Mouse (Mus musculus): ENCODE results near the gene Zfp207. TPM values are rescaled to one million over a fixed set of nuclear protein-coding genes. Genes with fewer than 3 reads are reported as not detected.
"Not testable (repeated sequence)": the region's sequence is repeated elsewhere in the genome, so short reads cannot be mapped to it uniquely, and the experiment has no call there.

The Zfp207 gene
- polyA plus RNA-seq, 1 experiment = 52.9 TPM

DNA sequence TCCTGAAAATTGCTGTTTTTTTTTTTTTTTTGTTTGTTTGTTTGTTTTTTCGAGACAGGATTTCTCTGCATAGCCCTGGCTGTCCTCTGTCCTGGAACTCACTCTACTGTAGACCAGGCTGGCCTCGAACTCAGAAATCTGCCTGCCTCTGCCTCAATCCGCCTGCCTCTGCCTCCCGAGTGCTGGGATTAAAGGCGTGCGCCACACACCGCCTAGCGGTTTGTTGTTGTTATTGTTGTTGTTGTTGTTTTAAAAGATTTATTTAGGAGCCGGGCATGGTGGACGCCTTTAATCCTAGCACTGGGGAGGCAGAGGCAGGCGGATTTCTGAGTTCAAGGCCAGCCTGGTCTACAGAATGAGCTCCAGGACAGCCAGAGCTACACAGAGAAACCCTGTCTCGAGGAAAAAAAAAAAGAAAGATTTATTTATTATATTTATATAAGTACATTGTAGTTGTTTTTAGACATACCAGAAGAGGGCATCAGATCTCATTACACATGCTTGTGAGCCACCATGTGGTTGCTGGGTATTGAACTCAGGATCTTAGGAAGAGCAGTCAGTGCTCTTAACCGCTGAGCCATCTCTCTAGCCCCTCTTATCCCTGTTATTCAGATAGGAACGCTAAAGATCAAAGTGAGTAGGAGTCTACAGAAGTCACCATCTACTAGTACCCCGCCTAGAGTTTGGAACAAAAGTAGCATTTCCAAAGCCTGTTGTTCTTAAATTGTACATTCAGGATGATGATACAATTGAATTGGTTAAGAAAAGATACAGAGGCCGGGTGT, 43.1 kb downstream of the Zfp207 start:
- H3K4me3 ChIP-seq (ENCODE audit: insufficient read depth, low read depth, low read length); H3K27ac ChIP-seq (replicated peaks; ENCODE audit: low read depth, low read length); H3K4me1 ChIP-seq (ENCODE audit: control insufficient read depth, insufficient read depth, insufficient read length, low read length): not testable (repeated sequence)

DNA sequence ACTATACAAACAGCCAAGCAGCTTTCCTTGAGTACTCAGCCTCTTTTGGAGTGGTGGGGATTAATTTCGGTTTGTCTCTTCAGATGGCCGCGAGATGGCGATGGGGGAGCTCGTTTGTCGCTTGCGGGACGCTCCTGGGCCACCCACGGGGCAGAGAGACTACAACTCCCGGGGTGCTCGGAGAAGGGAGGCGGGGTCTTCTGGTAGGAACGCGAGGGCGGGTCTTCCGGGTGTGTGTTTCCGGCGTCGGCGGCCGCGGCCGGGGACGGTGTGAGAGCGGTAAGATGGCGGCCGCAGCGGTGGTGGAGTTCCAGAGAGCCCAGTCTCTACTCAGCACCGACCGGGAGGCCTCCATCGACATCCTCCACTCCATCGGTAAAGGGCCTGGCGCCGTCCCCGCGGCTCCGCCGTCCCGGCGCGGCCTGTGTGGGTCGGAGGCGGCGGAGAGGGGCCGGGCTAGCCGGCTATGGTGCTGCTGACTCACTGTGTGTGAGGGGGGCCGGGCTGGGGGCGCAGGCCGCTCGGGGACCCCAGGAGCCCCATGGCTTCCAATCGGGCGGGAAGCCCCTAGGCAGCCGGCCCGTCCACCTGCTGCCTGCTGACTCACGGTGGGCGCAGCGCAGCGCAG, 45.4 kb downstream of the Zfp207 start, which contains the start of gene Psmd11:
TSS of gene Psmd11 (plus strand) at position 235 of the 628 bp plus-strand sequence.
- Histone ChIP-seq H3K4me3 (ENCODE audit: insufficient read depth, low read depth, low read length) (peak within 1 kb of the TSS; percentile 88), H3K4me1 (ENCODE audit: control insufficient read depth, insufficient read depth, insufficient read length, low read length) (peaks cover 4% of the 10 kb centered on the region), H3K27ac (replicated peaks; ENCODE audit: low read depth, low read length) (peak within 1 kb of the TSS; percentile 89)

DNA sequence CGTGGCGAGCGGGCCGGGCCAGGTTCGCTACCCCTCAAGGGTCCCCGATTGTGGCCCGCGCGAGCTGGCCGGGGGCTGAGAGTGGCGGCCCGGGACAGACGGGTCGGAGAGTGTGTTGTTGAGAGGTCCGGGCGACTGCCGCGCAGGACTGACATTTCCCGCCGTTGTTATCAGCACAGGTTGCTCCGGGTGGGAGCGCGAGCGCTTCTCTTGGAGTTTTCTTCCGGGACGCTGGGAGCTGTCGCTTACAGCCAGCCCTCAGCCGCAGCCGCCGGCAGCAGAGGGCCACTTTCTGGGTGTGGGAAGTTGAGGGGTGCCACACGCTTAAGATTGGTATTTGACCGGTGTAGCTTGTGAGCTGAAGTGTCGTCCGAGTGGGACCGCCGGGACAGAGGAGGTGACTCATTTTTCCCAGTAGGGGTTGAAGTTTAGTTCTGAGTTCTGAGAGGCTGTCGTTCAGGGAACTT, 46.0 kb downstream of the Zfp207 start:
- H3K27ac ChIP-seq (replicated peaks; ENCODE audit: low read depth, low read length) = peak overlapping the region; percentile 89
- peaks cover 4% of the 10 kb centered on the region for H3K4me1 ChIP-seq (ENCODE audit: control insufficient read depth, insufficient read depth, insufficient read length, low read length)
- H3K4me3 ChIP-seq (ENCODE audit: insufficient read depth, low read depth, low read length) = peak overlapping the region; percentile 88

DNA sequence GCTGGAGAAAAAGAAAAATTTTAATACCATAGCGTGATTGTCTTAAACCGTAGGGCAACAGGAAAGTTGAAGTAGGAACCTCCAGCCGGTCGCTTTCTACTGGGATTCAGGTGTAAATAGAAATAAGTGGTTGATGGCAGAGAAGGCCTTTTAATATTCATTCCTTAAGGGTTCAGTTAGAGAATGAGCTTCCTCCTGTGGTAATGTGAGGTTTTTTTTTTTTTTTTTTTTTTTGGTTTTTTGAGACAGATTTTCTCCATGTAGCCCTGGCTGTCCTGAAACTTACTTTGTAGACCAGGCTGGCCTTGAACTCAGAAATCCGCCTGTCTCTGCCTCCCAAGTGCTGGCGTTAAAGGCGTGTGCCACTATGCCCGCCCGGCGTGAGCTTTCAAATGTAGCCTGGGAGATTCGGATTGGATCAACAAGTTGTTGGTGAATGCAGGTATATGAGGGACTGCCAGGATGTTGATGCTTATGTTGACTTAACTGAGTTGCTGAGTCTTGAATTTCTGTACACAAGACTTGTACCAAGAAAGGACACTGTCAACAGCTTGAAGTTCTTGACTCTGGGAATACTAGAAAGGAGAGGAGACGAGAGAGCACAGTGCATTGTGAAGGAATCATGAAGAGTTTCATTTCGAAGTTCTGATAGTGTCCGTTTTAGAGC, 46.6 kb downstream of the Zfp207 start:
- Histone ChIP-seq H3K27ac (replicated peaks; ENCODE audit: low read depth, low read length) (peak overlapping the region; percentile 89), H3K4me3 (ENCODE audit: insufficient read depth, low read depth, low read length) (peak overlapping the region; percentile 88), H3K4me1 (ENCODE audit: control insufficient read depth, insufficient read depth, insufficient read length, low read length) (peaks cover 4% of the 10 kb centered on the region)

DNA sequence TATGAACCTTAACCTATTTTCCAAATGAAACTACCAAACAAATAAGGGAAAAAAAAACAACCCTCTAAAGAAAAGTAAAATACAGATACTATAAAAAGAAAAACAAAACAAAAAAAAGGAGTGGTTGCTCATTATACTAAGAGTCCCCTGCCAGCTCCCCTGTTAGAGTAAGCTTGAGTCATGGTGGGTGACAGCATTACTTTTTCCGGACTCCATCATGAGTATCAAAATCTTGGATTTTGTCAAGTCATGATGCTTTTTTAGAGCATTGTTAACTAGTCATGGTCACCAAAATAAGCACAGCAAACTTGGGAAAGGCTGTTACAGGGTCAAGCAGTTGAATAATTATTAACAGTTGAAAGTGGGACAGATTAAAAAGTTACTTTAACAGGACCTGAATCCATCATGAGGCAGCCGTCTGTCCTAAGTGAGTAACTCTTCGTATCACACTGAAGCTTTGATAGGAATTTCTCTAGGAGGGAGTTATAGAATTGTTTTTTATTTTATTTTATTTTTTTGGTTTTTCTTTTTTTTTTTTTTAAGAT, 47.4 kb downstream of the Zfp207 start:
- Histone ChIP-seq H3K27ac (replicated peaks; ENCODE audit: low read depth, low read length) (no peak overlapping the region), H3K4me1 (ENCODE audit: control insufficient read depth, insufficient read depth, insufficient read length, low read length) (peaks cover 4% of the 10 kb centered on the region), H3K4me3 (ENCODE audit: insufficient read depth, low read depth, low read length) (no peak overlapping the region)

DNA sequence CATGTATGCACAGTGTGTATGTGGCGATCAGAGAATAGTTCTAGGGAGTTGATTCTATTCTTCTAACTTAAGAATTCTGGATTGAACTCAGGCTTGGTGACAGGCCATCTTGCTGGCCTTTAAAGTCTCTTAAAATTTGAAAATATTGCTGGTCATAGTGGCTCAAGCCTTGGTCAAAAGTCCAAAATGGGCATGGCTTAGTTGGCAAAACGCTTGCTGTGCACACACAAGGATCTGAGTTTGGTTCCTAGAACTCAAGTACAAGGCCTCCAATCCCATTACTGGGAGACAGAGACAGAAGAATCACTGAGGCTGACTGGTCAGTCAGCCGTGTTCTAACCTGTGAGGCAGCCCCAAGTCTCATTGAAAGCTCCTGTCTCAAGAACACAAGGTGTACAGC, 63.8 kb downstream of the Zfp207 start:
- no peak overlapping the region for H3K4me3 ChIP-seq (ENCODE audit: insufficient read depth, low read depth, low read length)
- no peaks in the 10 kb centered on the region for H3K4me1 ChIP-seq (ENCODE audit: control insufficient read depth, insufficient read depth, insufficient read length, low read length)
- H3K27ac ChIP-seq (replicated peaks; ENCODE audit: low read depth, low read length) = no peak overlapping the region

DNA sequence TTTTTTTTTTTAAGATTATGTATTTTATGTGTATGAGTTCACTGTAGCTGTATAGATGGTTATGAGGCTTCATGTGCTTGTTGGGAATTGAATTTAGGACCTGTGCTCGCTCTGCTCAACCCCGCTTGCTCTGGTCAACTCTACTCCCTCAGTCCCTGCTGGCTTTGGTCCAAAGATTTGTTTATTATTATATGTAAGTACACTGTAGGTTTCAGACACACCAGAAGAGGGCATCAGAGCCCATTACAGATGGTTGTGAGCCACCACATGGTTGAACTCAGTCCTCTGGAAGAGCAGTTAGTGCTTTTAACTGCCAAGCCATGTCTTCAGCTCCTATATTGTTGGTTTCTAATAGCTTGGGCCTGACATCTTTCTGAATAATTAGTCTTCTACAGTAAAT, 66.8 kb downstream of the Zfp207 start:
- Histone ChIP-seq H3K4me3 (ENCODE audit: insufficient read depth, low read depth, low read length) (no peak overlapping the region), H3K4me1 (ENCODE audit: control insufficient read depth, insufficient read depth, insufficient read length, low read length) (no peaks in the 10 kb centered on the region), H3K27ac (replicated peaks; ENCODE audit: low read depth, low read length) (no peak overlapping the region)

DNA sequence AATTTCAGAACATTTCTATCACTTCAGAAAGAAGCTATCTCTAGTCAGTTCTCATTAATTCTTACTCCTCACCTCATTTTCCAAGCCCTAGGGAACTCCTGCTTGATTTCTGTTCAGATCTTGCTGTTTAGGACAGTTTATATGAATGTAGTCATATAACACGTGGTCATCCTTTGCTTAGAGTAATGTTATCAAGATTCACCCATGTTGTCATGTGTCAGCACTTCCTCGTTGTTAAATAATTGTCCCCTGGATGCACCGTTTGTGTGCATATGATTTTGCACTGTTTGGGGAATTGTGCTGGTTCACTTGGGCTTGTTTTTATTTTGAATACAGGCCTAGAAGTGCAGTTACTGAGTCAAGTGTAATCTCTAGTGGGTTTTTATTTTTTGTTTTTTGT, 69.2 kb downstream of the Zfp207 start:
- H3K4me3 ChIP-seq (ENCODE audit: insufficient read depth, low read depth, low read length) = no peak overlapping the region
- no peaks in the 10 kb centered on the region for H3K4me1 ChIP-seq (ENCODE audit: control insufficient read depth, insufficient read depth, insufficient read length, low read length)
- H3K27ac ChIP-seq (replicated peaks; ENCODE audit: low read depth, low read length) = no peak overlapping the region

DNA sequence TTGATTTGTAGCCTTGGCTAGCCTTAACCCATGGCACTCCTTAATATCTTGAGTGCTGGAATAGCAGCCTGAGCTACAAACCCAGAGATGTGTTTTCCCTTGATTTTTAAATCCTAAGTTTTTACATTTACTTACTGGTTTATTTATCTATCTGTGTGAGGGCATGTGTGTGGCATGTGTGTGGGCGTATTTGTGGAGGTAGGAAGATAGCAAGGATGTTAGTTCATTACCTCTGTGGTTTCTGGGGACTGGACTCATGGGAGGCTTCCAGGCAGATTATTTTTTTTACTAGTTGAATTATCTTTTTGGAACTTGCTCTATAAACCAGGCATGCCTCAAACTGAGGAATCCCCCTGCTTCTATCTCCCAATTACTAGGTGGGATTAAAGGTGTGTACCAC, 70.1 kb downstream of the Zfp207 start:
- Histone ChIP-seq H3K27ac (replicated peaks; ENCODE audit: low read depth, low read length) (no peak overlapping the region), H3K4me1 (ENCODE audit: control insufficient read depth, insufficient read depth, insufficient read length, low read length) (no peaks in the 10 kb centered on the region), H3K4me3 (ENCODE audit: insufficient read depth, low read depth, low read length) (no peak overlapping the region)

Other genes starting within 250 kb of the Zfp207 start
- gene Tefm, start 241.1 kb upstream of the Zfp207 start, polyA plus RNA-seq (2012; ENCODE audit: insufficient read depth, insufficient read length, missing spikeins) = 35.2 and 39.9 TPM in 2 replicates
- gene Adap2, start 229.2 kb upstream of the Zfp207 start, polyA plus RNA-seq (2012; ENCODE audit: insufficient read depth, insufficient read length, missing spikeins) = 2.9 and 5.8 TPM in 2 replicates
- gene Rnf135, start 199.4 kb upstream of the Zfp207 start, polyA plus RNA-seq (2012; ENCODE audit: insufficient read depth, insufficient read length, missing spikeins) = 4.2 and 4.3 TPM in 2 replicates
- 40.7 and 54.8 TPM in 2 replicates for gene Rhot1, start 174.3 kb upstream of the Zfp207 start, polyA plus RNA-seq (2012; ENCODE audit: insufficient read depth, insufficient read length, missing spikeins)
- 0.28 and 1.5 TPM in 2 replicates for gene Rhbdl3, start 82.4 kb upstream of the Zfp207 start, polyA plus RNA-seq (2012; ENCODE audit: insufficient read depth, insufficient read length, missing spikeins)
- 18.2 and 19.7 TPM in 2 replicates for gene 5730455P16Rik, start 5.2 kb upstream of the Zfp207 start, polyA plus RNA-seq (2012; ENCODE audit: insufficient read depth, insufficient read length, missing spikeins)
- gene Psmd11, start 45.3 kb downstream of the Zfp207 start, polyA plus RNA-seq (2012; ENCODE audit: insufficient read depth, insufficient read length, missing spikeins) = 103 and 110 TPM in 2 replicates
- gene Cdk5r1, start 93.7 kb downstream of the Zfp207 start, polyA plus RNA-seq (2012; ENCODE audit: insufficient read depth, insufficient read length, missing spikeins) = not detected in 2 replicates